Mouse (Mus musculus): ENCODE results near the gene Sost.

DNA sequence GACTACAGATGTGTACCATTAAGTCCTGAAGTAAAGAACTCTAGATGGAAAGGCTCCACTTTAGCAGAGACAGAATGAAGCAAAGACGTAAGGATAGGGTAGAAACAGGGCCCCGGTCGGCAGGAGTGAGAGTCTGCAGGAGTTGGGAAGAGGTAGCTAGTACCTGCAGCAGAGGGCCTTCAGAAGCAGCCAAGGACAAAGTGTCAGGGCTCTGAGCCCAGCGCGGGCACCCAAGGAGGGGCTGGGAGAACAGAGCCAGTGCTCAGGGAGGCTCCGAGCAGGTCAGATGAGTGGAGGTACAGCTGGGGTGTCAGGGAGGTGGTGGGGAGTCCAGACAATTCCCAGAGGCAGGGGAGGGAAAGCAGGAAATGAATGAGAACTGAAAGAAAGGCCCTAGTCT lies 42.8 kb downstream of the Sost start:
- TF ChIP-seq CTCF (IDR thresholded peaks at IDR 0.05; ENCODE audit: control insufficient read depth, insufficient read depth, low read length) = no peak
- TF ChIP-seq POLR2A (IDR thresholded peaks at IDR 0.05; ENCODE audit: borderline replicate concordance, control insufficient read depth, low read depth, low read length) = no peak
